In the genomic region with DNA sequence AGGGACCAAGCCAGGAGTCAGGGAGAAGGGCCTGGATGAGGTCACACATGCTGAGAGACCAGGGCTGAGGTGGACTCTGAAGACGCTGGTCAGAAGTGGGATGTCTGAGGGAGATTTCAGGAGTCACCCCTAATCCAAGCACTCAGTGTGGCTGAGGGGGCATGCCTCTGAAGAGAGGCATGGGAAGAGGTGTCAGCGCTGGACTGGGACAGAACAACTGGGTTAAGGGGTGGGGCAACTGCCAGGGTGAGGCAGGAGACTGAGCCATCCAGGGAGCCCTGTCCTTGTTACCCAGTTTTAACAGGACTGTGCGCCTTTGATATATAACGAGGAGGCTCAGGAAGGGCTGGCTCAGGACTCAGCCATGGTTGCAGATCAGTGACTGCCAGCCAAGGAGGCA, we compare ENCODE assay signal across 11 mouse cellular contexts. TPM values are rescaled to one million over a fixed set of nuclear protein-coding genes. Genes with fewer than 3 reads are reported as not detected.
DNase-seq lines count a peak whose midpoint lies in the region; ATAC-seq lines count a peak whose summit lies in the region.
"Had no signal": no experiment of that assay in that cellular context is flagged by ENCODE, and none has a peak within 500 bp of the region (broad histone marks: within the 10 kb centered on the region; RNA-seq: fewer than 3 reads in every experiment).

No protein-coding gene starts in this region.

- peak; percentile 39 for DNase-seq in adrenal gland, postnatal 10 days
- no peak for DNase-seq in adrenal gland, adult 18-20 months (ENCODE audit: low spot score in 2 of 2)
- DNase-seq in hindbrain, embryonic 10.5 days (ENCODE audit: low spot score), result no peak
- DNase-seq in hindbrain, embryonic 14.5 days (ENCODE audit: low spot score), result no peak
- DNase-seq in midbrain, embryonic 10.5 days (ENCODE audit: low spot score), result no peak
- no peak for DNase-seq in right cerebral cortex, postnatal 14 days
- DNase-seq in layer of hippocampus, adult 18-20 months (ENCODE audit: low spot score in 2 of 2), result no peak

- peaks cover 29% of the 10 kb centered on the region for H3K36me3 ChIP-seq in hindbrain, embryonic 10.5 days
- peaks cover 30% of the 10 kb centered on the region for H3K36me3 ChIP-seq in hindbrain, embryonic 14.5 days (replicated peaks; ENCODE audit: control insufficient read depth, insufficient read depth)
- H3K36me3 ChIP-seq in midbrain, embryonic 10.5 days, result peaks cover 26% of the 10 kb centered on the region
- peaks cover 15% of the 10 kb centered on the region for H3K36me3 ChIP-seq in midbrain, embryonic 15.5 days (replicated peaks)

- H3K9ac ChIP-seq in hindbrain, embryonic 14.5 days, result no peak overlapping the region
- H3K9ac ChIP-seq in midbrain, embryonic 15.5 days, result no peak overlapping the region

- H3K27ac ChIP-seq in hindbrain, embryonic 10.5 days, result peak overlapping the region; percentile 78
- no peak overlapping the region for H3K27ac ChIP-seq in hindbrain, embryonic 14.5 days
- H3K27ac ChIP-seq in midbrain, embryonic 10.5 days (replicated peaks), result peak overlapping the region; percentile 71; the same call in 1 of the 2 replicates
- no peak overlapping the region for H3K27ac ChIP-seq in midbrain, embryonic 15.5 days
- H3K27ac ChIP-seq: macrophage had no signal

- no peak for ATAC-seq in hindbrain, embryonic 14.5 days (ENCODE audit: low FRiP score)
- ATAC-seq in midbrain, embryonic 15.5 days (replicated peaks), result no peak

- H3K4me3 ChIP-seq in hindbrain, embryonic 10.5 days, result no peak overlapping the region
- H3K4me3 ChIP-seq in hindbrain, embryonic 14.5 days (replicated peaks; ENCODE audit: low read length), result no peak overlapping the region
- H3K4me3 ChIP-seq in midbrain, embryonic 10.5 days, result no peak overlapping the region
- H3K4me3 ChIP-seq in midbrain, embryonic 15.5 days, result no peak overlapping the region
- H3K4me3 ChIP-seq: layer of hippocampus, adult 2 months had no signal

- WGBS in hindbrain, embryonic 10.5 days, result 63% methylated on average over 4 of the region's 4 CpGs
- WGBS in hindbrain, embryonic 14.5 days, result 72% methylated on average over 4 of the region's 4 CpGs
- WGBS in midbrain, embryonic 10.5 days, result 75% methylated on average over 4 of the region's 4 CpGs
- WGBS in midbrain, embryonic 15.5 days, result 53% methylated on average over 4 of the region's 4 CpGs

- 0 out of 2 replicates have a peak, but pooled peaks cover 3% of the 10 kb centered on the region for H3K27me3 ChIP-seq in hindbrain, embryonic 10.5 days (ENCODE audit: insufficient read depth, poor library complexity, severe bottlenecking)
- H3K27me3 ChIP-seq in hindbrain, embryonic 14.5 days (ENCODE audit: control insufficient read depth, insufficient read depth, low read length), result no peaks in the 10 kb centered on the region
- H3K27me3 ChIP-seq in midbrain, embryonic 10.5 days (ENCODE audit: low read depth, poor library complexity, severe bottlenecking), result no peaks in the 10 kb centered on the region
- H3K27me3 ChIP-seq in midbrain, embryonic 15.5 days (replicated peaks), result no peaks in the 10 kb centered on the region

- no peak overlapping the region for H3K4me2 ChIP-seq in hindbrain, embryonic 14.5 days (replicated peaks)
- H3K4me2 ChIP-seq in midbrain, embryonic 15.5 days, result no peak overlapping the region

- peaks cover 27% of the 10 kb centered on the region for H3K4me1 ChIP-seq in hindbrain, embryonic 10.5 days (replicated peaks)
- H3K4me1 ChIP-seq in hindbrain, embryonic 14.5 days (replicated peaks; ENCODE audit: control insufficient read depth, insufficient read depth, low read length), result no peaks in the 10 kb centered on the region; the same call in 1 of the 2 replicates
- H3K4me1 ChIP-seq in midbrain, embryonic 10.5 days, result peaks cover 28% of the 10 kb centered on the region
- peaks cover 7% of the 10 kb centered on the region for H3K4me1 ChIP-seq in midbrain, embryonic 15.5 days

- H3K9me3 ChIP-seq in hindbrain, embryonic 10.5 days, result no peaks in the 10 kb centered on the region
- no peaks in the 10 kb centered on the region for H3K9me3 ChIP-seq in hindbrain, embryonic 14.5 days (ENCODE audit: control insufficient read depth, low read length)
- no peaks in the 10 kb centered on the region for H3K9me3 ChIP-seq in midbrain, embryonic 10.5 days (replicated peaks)
- no peaks in the 10 kb centered on the region for H3K9me3 ChIP-seq in midbrain, embryonic 15.5 days
- H3K9me3 ChIP-seq: G1E had no signal

RNA-seq across cellular contexts. Expression of gene Blm, which starts 51.2 kb away (rescaled TPM):
- 10 to 100 TPM in 1 of 2 experiments, 1 to 10 TPM in 1; 5.4 to 10.7 TPM for total RNA-seq in adrenal gland, postnatal 10 days (2021)
- 1 to 10 TPM in 1 of 2 experiments, under 1 TPM in 1; 0.86 to 2.2 TPM for total RNA-seq in adrenal gland, adult 18-20 months (2021)
- 33.1 and 47.3 TPM in 2 replicates for polyA plus RNA-seq in hindbrain, embryonic 10.5 days (2016; fragmentation: Nextera tagmentation; extraction: Ambion mirVana)
- polyA plus RNA-seq in hindbrain, embryonic 14.5 days (2014; fragmentation: Nextera tagmentation; extraction: Ambion mirVana), result 9.5 and 11.3 TPM in 2 replicates
- polyA plus RNA-seq in midbrain, embryonic 10.5 days (2016; fragmentation: Nextera tagmentation; extraction: Ambion mirVana), result 45.2 and 49.0 TPM in 2 replicates
- polyA plus RNA-seq in midbrain, embryonic 15.5 days (2015; fragmentation: Nextera tagmentation; extraction: Ambion mirVana), result 9.4 and 10.1 TPM in 2 replicates
- 1 to 10 TPM; 3.0 to 3.2 TPM for total RNA-seq in layer of hippocampus, adult 18-20 months (2021)

Comparison
In these comparisons a context has a peak if more than half of its experiments do, and no peak if none do; other contexts are left out.
1. H3K27ac ChIP-seq: peak in hindbrain, embryonic 10.5 days (single experiment) and midbrain, embryonic 10.5 days (single experiment); none in hindbrain, embryonic 14.5 days (single experiment) and midbrain, embryonic 15.5 days (single experiment).